Mouse (Mus musculus) intestine, embryonic 14.5 days (tissue): ENCODE data around the gene Tmub1. TPM values are rescaled to one million over a fixed set of nuclear protein-coding genes. Genes with fewer than 3 reads are reported as not detected.

Source experiments
- ATAC-seq: fragments of 200-750 bp; cut with Nextera tagmentation; replicated peaks from 2 replicates; pipeline ENCODE4 v1.8.0; 2017; ENCODE audit warnings: low read depth, moderate number of reproducible peaks, moderate TSS enrichment, moderate library complexity; ENCODE audit not compliant: low FRiP score, low TSS enrichment
- DNase-seq: peaks from one replicate; pipeline ENCODE4 v3.0.0-alpha.2; 2018; ENCODE audit warnings: low spot score
- H3K27ac ChIP-seq: fragments of 300-500 bp; sonication (generic); 2 replicates; pipeline ENCODE4 v1.5.1; 2014; ENCODE audit warnings: low read depth, mild to moderate bottlenecking, control low read depth
- H3K27me3 ChIP-seq: fragments of 300-500 bp; sonication (generic); replicated peaks from 2 replicates; pipeline ENCODE4 v1.6.1; 2014; ENCODE audit warnings: low read length, control low read depth; ENCODE audit not compliant: control insufficient read depth, insufficient read depth
- H3K36me3 ChIP-seq: fragments of 300-500 bp; sonication (generic); 2 replicates; pipeline ENCODE4 v1.6.1; 2014; ENCODE audit warnings: low read length, control low read depth; ENCODE audit not compliant: control insufficient read depth, insufficient read depth
- H3K4me1 ChIP-seq: fragments of 300-500 bp; sonication (generic); replicated peaks from 2 replicates; pipeline ENCODE4 v1.6.1; 2014; ENCODE audit warnings: low read length, control low read depth, mixed read lengths; ENCODE audit not compliant: control insufficient read depth, insufficient read depth
- H3K4me2 ChIP-seq: fragments of 300-500 bp; sonication (generic); 2 replicates; pipeline ENCODE4 v1.6.1; 2014; ENCODE audit warnings: low read length
- H3K4me3 ChIP-seq: fragments of 300-500 bp; sonication (generic); 2 replicates; pipeline ENCODE4 v1.5.1; 2014; ENCODE audit warnings: low read depth, low read length, control low read depth, mixed read lengths
- H3K9ac ChIP-seq: fragments of 300-500 bp; sonication (generic); 2 replicates; pipeline ENCODE4 v1.6.1; 2014; ENCODE audit warnings: mild to moderate bottlenecking, low read length
- H3K9me3 ChIP-seq: fragments of 300-500 bp; sonication (generic); 2 replicates; pipeline ENCODE4 v1.6.1; 2016; ENCODE audit warnings: low read length, control low read depth; ENCODE audit not compliant: control insufficient read depth
- WGBS: fragments of 180-500 bp; shearing (Covaris S2); extraction: QIAGEN DNeasy Blood & Tissue Kit; methylation state at CpG from one replicate; pipeline ENCODE4 v1.1.7; 2014; 5-methylcytosine and 5-hydroxymethylcytosine counted together
- polyA plus RNA-seq: library from polyadenylated mRNA; unstranded; fragments of >200 nt; fragmentation: Nextera tagmentation; extraction: Ambion mirVana; gene quantifications from 2 replicates; pipeline ENCODE4 v1.2.1, GENCODE M21; 2014

Gene Tmub1
- polyA plus RNA-seq, 1 experiment from 2014 or later = 22.9 TPM

GRCm38 (mm10) chr5:24413042-24413693 lies 34.5 kb downstream of the Tmub1 start, which contains the start of gene Asic3:
Asic3 (plus strand) TSS chr5:24413392.
- WGBS = 35% methylated on average over 11 of the region's 11 CpGs
- Histone ChIP-seq H3K9ac (no peak within 1 kb of the TSS), H3K4me1 (0 out of 2 replicates have a peak, but pooled peaks cover 5% of the 10 kb centered on the region), H3K4me2 (no peak within 1 kb of the TSS), H3K9me3 (no peaks in the 10 kb centered on the region), H3K36me3 (peaks cover 6% of the 10 kb centered on the region), H3K4me3 (no peak within 1 kb of the TSS), H3K27me3 (no peaks in the 10 kb centered on the region), H3K27ac (no peak within 1 kb of the TSS)
- DNase-seq (no peak), ATAC-seq (no peak)

DNA sequence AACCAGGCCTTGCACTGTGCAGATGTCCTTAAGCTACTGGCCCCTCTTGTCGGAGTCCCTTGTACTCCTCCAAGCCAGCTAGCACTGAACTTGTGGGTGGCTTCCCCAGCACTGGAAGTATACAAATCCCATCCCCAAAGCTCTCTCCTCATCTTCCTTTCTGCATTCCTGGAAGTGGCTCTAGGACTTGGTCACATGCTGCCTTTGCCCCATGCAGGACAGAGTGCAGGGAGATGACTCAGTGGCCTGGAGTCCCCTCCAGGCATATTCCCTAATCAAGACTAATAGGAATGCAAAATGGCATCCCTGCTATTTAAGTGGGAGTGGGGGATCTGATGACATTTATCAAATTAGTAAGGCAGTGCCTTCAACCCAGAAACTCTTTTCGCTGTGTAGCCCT lies 35.6 kb downstream of the Tmub1 start:
- no peak overlapping the region for H3K4me2 ChIP-seq
- H3K4me3 ChIP-seq = no peak overlapping the region
- no peaks in the 10 kb centered on the region for H3K9me3 ChIP-seq
- ATAC-seq (no peak), DNase-seq (no peak)
- H3K27ac ChIP-seq = no peak overlapping the region
- 0 out of 2 replicates have a peak, but pooled peaks cover 5% of the 10 kb centered on the region for H3K4me1 ChIP-seq
- 68% methylated on average over 2 of the region's 2 CpGs for WGBS
- H3K36me3 ChIP-seq = peaks cover 9% of the 10 kb centered on the region; the same call in 1 of the 2 replicates
- no peak overlapping the region for H3K9ac ChIP-seq
- no peaks in the 10 kb centered on the region for H3K27me3 ChIP-seq

DNA sequence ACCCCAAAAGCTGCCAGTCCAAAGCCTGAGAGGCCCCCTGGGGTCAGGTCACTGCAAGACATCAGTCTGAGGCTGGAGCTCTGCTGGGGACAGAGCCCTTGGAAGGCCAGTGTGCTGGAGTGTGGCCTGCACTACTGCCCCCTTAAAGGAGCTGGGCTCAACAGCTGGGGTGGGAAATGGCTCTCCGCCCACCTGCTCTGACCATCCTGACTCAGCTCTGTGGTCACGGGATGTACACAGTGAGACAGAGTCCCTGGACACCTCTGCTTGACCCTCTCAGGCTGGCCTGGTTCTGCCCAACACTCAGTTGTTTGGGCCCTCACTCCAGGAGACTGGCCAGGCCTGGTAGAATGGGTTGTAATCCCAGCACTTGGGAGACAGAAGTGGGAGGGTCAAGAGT lies 38.2 kb downstream of the Tmub1 start:
- WGBS = 82% methylated on average over 2 of the region's 2 CpGs
- Histone ChIP-seq H3K4me3 (no peak overlapping the region), H3K4me2 (no peak overlapping the region), H3K9me3 (no peaks in the 10 kb centered on the region), H3K9ac (no peak overlapping the region), H3K36me3 (peaks cover 19% of the 10 kb centered on the region; the same call in 1 of the 2 replicates), H3K27me3 (no peaks in the 10 kb centered on the region), H3K27ac (no peak overlapping the region), H3K4me1 (no peaks in the 10 kb centered on the region)
- ATAC-seq = no peak
- no peak for DNase-seq

DNA sequence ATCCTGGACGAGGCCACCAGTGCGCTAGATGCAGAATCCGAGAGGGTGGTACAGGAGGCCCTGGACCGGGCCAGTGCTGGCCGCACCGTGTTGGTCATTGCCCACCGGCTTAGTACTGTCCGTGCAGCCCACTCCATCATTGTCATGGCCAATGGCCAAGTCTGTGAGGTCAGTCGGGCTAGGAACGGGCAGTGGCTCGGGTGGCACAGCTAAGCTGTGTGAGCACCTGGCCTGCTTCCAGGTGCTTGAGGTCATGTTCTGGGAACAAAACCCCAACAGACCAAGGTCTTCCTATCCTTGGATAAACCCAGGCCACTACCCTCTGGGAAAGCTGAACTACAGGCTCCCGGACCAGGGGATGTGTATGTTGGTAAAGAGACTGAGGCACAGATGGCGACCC lies 39.0 kb downstream of the Tmub1 start:
- Histone ChIP-seq H3K9ac (no peak overlapping the region), H3K4me1 (no peaks in the 10 kb centered on the region), H3K27me3 (no peaks in the 10 kb centered on the region), H3K4me3 (no peak overlapping the region), H3K27ac (no peak overlapping the region), H3K9me3 (no peaks in the 10 kb centered on the region), H3K4me2 (no peak overlapping the region), H3K36me3 (peaks cover 22% of the 10 kb centered on the region)
- ATAC-seq (no peak), DNase-seq (no peak)
- WGBS = 92% methylated on average over 13 of the region's 13 CpGs

DNA sequence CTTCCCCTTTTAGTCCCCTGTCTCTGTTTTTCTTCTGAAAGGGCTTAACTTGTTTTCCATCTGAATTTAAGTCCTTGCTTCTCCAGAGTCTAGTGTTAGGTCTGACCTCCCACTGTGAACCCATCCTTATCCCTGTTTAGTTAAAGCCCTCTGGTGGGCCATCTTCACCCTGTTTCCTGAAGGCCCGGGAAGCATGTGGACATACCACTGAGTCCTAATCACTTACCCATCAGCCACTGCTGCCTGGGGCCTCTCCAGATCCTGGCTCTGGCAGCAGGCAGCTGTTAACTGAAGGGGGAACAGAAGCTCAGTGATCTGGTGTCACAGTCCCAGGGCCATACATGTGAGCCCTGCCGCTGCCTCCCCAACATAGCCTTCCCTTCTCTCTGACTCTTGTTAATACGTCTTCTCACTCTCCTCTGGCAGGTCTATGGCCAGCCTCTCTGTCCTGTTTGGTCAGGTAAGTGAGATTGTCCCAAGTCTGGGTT lies 42.2 kb downstream of the Tmub1 start:
- DNase-seq = no peak
- no peaks in the 10 kb centered on the region for H3K9me3 ChIP-seq
- H3K4me3 ChIP-seq = no peak overlapping the region
- H3K27ac ChIP-seq = no peak overlapping the region
- H3K9ac ChIP-seq = no peak overlapping the region
- no peaks in the 10 kb centered on the region for H3K27me3 ChIP-seq
- H3K4me1 ChIP-seq = no peaks in the 10 kb centered on the region
- 59% methylated on average over 3 of the region's 3 CpGs for WGBS
- H3K4me2 ChIP-seq = no peak overlapping the region
- H3K36me3 ChIP-seq = peaks cover 48% of the 10 kb centered on the region
- no peak for ATAC-seq

- ATAC-seq (no peak), DNase-seq (no peak)
- Histone ChIP-seq H3K36me3 (peaks cover 49% of the 10 kb centered on the region), H3K9me3 (no peaks in the 10 kb centered on the region), H3K4me2 (no peak overlapping the region), H3K4me3 (no peak overlapping the region), H3K27ac (no peak overlapping the region), H3K4me1 (no peaks in the 10 kb centered on the region), H3K27me3 (no peaks in the 10 kb centered on the region), H3K9ac (no peak overlapping the region)
- 82% methylated on average over 6 of the region's 6 CpGs for WGBS
These were observed 42.9 kb downstream of the Tmub1 start for GRCm38 (mm10) chr5:24404594-24405360.

DNA sequence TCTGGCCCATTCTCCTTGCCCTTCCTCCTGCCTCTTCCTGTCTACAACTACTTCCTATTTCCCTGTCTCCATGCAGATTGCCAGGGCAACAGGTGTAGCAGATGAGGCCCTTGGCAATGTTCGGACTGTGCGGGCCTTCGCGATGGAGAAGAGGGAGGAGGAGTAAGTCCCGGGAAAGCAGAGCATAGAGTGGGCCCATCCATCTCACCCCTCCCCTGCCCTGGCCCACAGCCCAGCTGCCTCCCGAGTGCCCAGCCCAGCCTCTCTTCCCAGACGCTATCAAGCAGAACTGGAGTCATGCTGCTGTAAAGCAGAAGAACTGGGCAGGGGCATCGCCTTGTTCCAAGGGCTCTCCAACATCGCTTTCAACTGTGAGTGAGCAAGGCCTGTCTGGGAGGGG lies 45.7 kb downstream of the Tmub1 start:
- peaks cover 40% of the 10 kb centered on the region for H3K36me3 ChIP-seq
- H3K9me3 ChIP-seq = no peaks in the 10 kb centered on the region
- no peak; the same call in 1 of the 2 replicates for ATAC-seq
- DNase-seq = no peak
- H3K27ac ChIP-seq = no peak overlapping the region
- no peaks in the 10 kb centered on the region for H3K4me1 ChIP-seq
- H3K4me3 ChIP-seq = no peak overlapping the region
- no peak overlapping the region for H3K4me2 ChIP-seq
- H3K27me3 ChIP-seq = no peaks in the 10 kb centered on the region
- no peak overlapping the region for H3K9ac ChIP-seq
- WGBS = 75% methylated on average over 9 of the region's 9 CpGs

GRCm38 (mm10) chr5:24400911-24401605 lies 46.6 kb downstream of the Tmub1 start:
- DNase-seq (no peak), ATAC-seq (no peak)
- Histone ChIP-seq H3K4me2 (no peak overlapping the region), H3K27ac (no peak overlapping the region), H3K9ac (no peak overlapping the region), H3K9me3 (no peaks in the 10 kb centered on the region), H3K27me3 (no peaks in the 10 kb centered on the region), H3K4me3 (no peak overlapping the region), H3K4me1 (no peaks in the 10 kb centered on the region), H3K36me3 (peaks cover 35% of the 10 kb centered on the region)
- WGBS = 87% methylated on average over 5 of the region's 5 CpGs
